Mouse (Mus musculus) bone marrow macrophage, adult 2 months (primary cell): ENCODE measurements around the gene Ccr4.

Experiments
- CTCF ChIP-seq: IDR thresholded peaks from 2 replicates; pipeline ENCODE4 v1.5.1; 2012; ENCODE audit warnings: low read depth, mild to moderate bottlenecking, low read length, moderate library complexity
- POLR2A ChIP-seq: IDR thresholded peaks from 2 replicates; pipeline ENCODE4 v1.6.1; 2012; ENCODE audit warnings: mild to moderate bottlenecking, low read depth, low read length, borderline replicate concordance

DNA sequence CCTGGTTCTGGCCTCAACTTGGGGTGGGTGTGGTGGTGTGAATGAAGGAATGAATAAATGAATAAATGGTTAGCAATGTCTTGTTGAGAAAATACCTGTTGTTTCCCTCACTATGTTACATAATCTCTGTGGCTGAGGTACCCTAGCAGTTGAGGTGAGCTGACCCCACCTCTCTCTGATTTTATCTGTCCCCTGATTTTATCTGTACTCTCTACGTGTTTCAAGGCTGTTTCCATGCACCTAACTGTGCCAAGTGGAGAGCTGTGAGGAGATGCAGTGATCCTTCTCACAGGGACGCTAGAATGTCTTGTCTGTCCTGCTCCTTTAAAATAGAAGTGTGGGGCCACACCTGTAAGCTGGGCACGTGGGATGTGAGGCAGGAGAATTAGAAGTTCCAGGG is 46.3 kb downstream of the Ccr4 start:
- TF ChIP-seq CTCF (no peak), POLR2A (no peak)
